8 mouse cellular contexts compared by ENCODE assay signal in the genomic region with DNA sequence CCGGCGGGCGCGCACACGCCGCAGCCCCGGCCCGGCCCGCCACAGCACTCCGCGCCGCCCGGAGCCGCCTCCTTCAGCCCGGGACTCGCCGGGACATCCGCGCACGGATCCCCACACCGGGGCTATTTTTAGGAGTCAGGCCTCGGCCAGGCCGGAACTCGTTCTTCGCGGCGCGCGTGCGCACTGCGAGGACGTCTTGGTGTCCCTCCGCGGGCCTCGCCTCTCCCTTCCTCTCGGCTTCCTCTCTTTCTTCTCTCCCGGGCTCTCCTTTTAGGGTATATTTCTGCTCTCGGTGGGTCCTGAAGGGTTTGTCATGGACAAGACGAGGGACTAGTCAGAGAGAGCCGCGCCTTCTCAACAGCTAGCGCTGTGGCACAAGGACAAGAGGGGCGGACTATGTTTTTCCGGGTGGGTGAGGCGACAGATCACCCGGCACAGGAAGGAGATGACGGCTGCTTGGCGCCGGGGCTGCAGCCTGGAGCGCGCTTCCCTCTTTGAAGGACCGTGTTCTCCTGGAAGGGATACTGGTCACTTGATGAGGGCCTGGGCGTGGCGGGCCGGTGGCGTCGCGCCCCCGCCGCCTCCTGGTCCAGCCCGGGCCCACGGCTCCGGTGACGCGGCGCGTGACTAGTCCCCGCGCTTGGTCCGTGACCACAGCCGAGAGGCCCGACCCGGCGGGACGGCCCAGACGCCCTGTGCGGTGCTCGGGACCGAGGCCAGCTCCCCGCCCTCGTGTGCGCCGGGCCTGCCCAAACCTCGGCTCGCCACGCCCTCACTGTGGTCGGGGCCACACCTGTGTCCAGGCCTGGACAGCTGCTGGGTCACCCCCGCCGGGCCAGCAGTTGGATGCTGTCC. TPM values are rescaled to one million over a fixed set of nuclear protein-coding genes. Genes with fewer than 3 reads are reported as not detected.
DNase-seq lines count a peak whose midpoint lies in the region; ATAC-seq lines count a peak whose summit lies in the region.

Gene Mef2a, minus strand, starts transcription at position 130 of the 855 bp plus-strand sequence.

- H3K4me1 ChIP-seq in lung, embryonic 16.5 days (replicated peaks; ENCODE audit: control insufficient read depth, insufficient read depth, low read length): peaks cover 19% of the 10 kb centered on the region

- H3K27me3 ChIP-seq in lung, embryonic 16.5 days (ENCODE audit: control insufficient read depth, insufficient read depth, low read depth, low read length): no peaks in the 10 kb centered on the region

- H3K9ac ChIP-seq in lung, embryonic 16.5 days (ENCODE audit: low read length): peak within 1 kb of the TSS; percentile 99

- no peaks in the 10 kb centered on the region for H3K36me3 ChIP-seq in lung, embryonic 16.5 days (ENCODE audit: control insufficient read depth, insufficient read depth, low read length)

- peak within 1 kb of the TSS; percentile 93 for H3K4me2 ChIP-seq in lung, embryonic 16.5 days (ENCODE audit: low read depth, low read length)

- under 1% methylated on average over 81 of the region's 89 CpGs for WGBS in lung, embryonic 16.5 days

- ATAC-seq in hematopoietic stem cell, adult 5-6 weeks (replicated peaks in 1 of 2; ENCODE audit: insufficient read depth in 1 of 2, low FRiP score in 2 of 2, low TSS enrichment in 1 of 2, low read depth in 1 of 2, poor library complexity in 2 of 2, severe bottlenecking in 2 of 2): peak; percentile 84 to 85
- ATAC-seq in lung, embryonic 16.5 days (ENCODE audit: low read depth): peak; percentile 93

- peak within 1 kb of the TSS; percentile 98 for H3K4me3 ChIP-seq in lung, embryonic 16.5 days (ENCODE audit: low read length)

- DNase-seq in MEL-GATA-1-ER (ENCODE audit: extremely low read depth, low read depth): peak; percentile 81
- peak; percentile 99 for DNase-seq in cerebellum, adult 8-10 months
- DNase-seq in forelimb bud, embryonic 11.5 days (ENCODE audit: low read depth, low spot score): peak; percentile 96
- peak; percentile 94 for DNase-seq in layer of hippocampus, adult 9-10 months (ENCODE audit: low spot score)
- peak; percentile 97 for DNase-seq in ovary, postnatal 10 days (ENCODE audit: low spot score)
- DNase-seq in thymus, postnatal 10 days (ENCODE audit: low spot score in 2 of 2): peak; percentile 94 to 96

- H3K27ac ChIP-seq in lung, embryonic 16.5 days (ENCODE audit: low read length): peak within 1 kb of the TSS; percentile 100

- no peaks in the 10 kb centered on the region for H3K9me3 ChIP-seq in lung, embryonic 16.5 days (ENCODE audit: control insufficient read depth, low read length)

RNA-seq across cellular contexts. Expression of gene Mef2a, which starts in this region (rescaled TPM):
- total RNA-seq in hematopoietic stem cell, adult 5-6 weeks (2017): 48.7 and 61.6 TPM in 2 replicates
- polyA plus RNA-seq in lung, embryonic 16.5 days (2015; fragmentation: Nextera tagmentation; extraction: Ambion mirVana): 61.6 and 65.2 TPM in 2 replicates

Comparison
In these comparisons a context has a peak if more than half of its experiments do, and no peak if none do; other contexts are left out.
1. Peak in every context shown above with its lines: DNase-seq, ATAC-seq, H3K4me3 ChIP-seq and H3K27ac ChIP-seq.